Mouse (Mus musculus): Measurements from ENCODE around the gene Clec4b2. TPM values are rescaled to one million over a fixed set of nuclear protein-coding genes. Genes with fewer than 3 reads are reported as not detected.

Gene Clec4b2
- polyA plus RNA-seq (2017; shearing (Covaris generic)) = not detected

DNA sequence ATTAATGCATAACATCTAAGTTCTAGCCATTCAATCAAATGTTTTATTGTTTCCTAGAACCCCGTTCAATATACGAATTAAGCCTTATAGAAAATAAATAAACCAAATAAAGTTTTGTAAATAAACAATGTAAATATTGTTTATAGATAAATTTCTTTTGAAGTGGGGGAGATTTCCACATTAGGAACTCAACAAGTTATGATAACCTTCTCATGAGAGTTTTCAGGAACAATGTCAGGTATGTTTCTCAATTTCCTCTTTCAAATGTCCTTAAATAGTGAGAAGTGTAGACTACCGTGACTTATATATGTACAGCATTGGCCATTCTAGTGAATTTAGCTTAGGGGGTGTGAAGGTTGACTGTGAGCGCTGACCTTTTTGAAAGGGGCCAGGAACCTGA, at the start of gene Clec4b2:
TSS of gene Clec4b2 (plus strand) at position 301 of the 400 bp plus-strand sequence.

DNA sequence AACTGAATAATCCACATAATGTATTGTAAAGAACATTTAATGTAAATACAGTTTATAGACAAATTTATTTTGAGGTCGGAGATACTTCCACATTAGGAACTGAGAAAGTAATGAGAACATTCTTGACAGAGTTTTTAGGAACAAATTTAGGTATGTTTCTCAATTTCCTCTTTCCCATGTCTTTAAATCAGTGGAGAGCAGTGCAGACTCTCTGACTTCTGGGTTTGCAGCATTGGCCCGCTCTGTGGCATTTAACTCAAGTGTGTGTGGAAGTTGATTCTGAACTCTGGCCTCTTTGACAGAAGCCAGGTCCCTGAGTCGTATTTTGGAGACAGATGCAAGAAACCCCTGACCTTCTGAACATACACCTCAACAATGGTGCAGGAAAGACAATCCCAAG, 57.0 kb downstream of the Clec4b2 start, which contains the start of gene Clec4n:
TSS of gene Clec4n (plus strand) at position 200 of the 400 bp plus-strand sequence.

Other genes starting within 250 kb of the Clec4b2 start
- 0.24 TPM for gene Clec4a3, start 220.4 kb upstream of the Clec4b2 start, polyA plus RNA-seq (2017; shearing (Covaris generic))
- not detected for gene Clec4a4, start 182.5 kb upstream of the Clec4b2 start, polyA plus RNA-seq (2017; shearing (Covaris generic))
- gene Clec4b1, start 122.9 kb upstream of the Clec4b2 start, polyA plus RNA-seq (2017; shearing (Covaris generic)) = not detected
- gene Clec4a2, start 66.5 kb upstream of the Clec4b2 start, polyA plus RNA-seq (2017; shearing (Covaris generic)) = 0.91 TPM
- gene Clec4n, start 57.0 kb downstream of the Clec4b2 start, polyA plus RNA-seq (2017; shearing (Covaris generic)) = 2.5 TPM
- gene Clec4d, start 89.2 kb downstream of the Clec4b2 start, polyA plus RNA-seq (2017; shearing (Covaris generic)) = not detected
- not detected for gene Clec4e, start 117.0 kb downstream of the Clec4b2 start, polyA plus RNA-seq (2017; shearing (Covaris generic))
- gene Vmn2r19, start 135.4 kb downstream of the Clec4b2 start, polyA plus RNA-seq (2017; shearing (Covaris generic)) = not detected
- not detected for gene Vmn2r20, start 245.2 kb downstream of the Clec4b2 start, polyA plus RNA-seq (2017; shearing (Covaris generic))